Mouse (Mus musculus) midbrain, embryonic 14.5 days (tissue): ENCODE data around the gene Mcl1. TPM values are rescaled to one million over a fixed set of nuclear protein-coding genes. Genes with fewer than 3 reads are reported as not detected.

Experiments used
- ATAC-seq: fragments of 200-750 bp; cut with Nextera tagmentation; 2 replicates; pipeline ENCODE4 v1.8.0; 2017; ENCODE audit warnings: moderate number of reproducible peaks, moderate library complexity; ENCODE audit not compliant: low FRiP score, low TSS enrichment
- DNase-seq: peaks from one replicate; pipeline ENCODE4 v3.0.0-alpha.2; 2015
- H3K27ac ChIP-seq: fragments of 300-500 bp; sonication (generic); replicated peaks from 2 replicates; pipeline ENCODE4 v1.5.1; 2014; ENCODE audit warnings: mild to moderate bottlenecking, low read depth, low read length, moderate library complexity
- H3K27me3 ChIP-seq: fragments of 300-500 bp; sonication (generic); 2 replicates; pipeline ENCODE4 v1.6.1; 2014; ENCODE audit warnings: low read length, control low read depth, mixed read lengths; ENCODE audit not compliant: control insufficient read depth, insufficient read depth
- H3K36me3 ChIP-seq: fragments of 300-500 bp; sonication (generic); 2 replicates; pipeline ENCODE4 v1.6.1; 2014; ENCODE audit warnings: low read length, control low read depth; ENCODE audit not compliant: control insufficient read depth, insufficient read depth
- H3K4me1 ChIP-seq: fragments of 300-500 bp; sonication (generic); 2 replicates; pipeline ENCODE4 v1.6.1; 2014; ENCODE audit warnings: mild to moderate bottlenecking, antibody characterized with exemption, low read length, control low read depth; ENCODE audit not compliant: control insufficient read depth, insufficient read depth
- H3K4me2 ChIP-seq: fragments of 300-500 bp; sonication (generic); 2 replicates; pipeline ENCODE4 v1.6.1; 2014; ENCODE audit warnings: mild to moderate bottlenecking, low read length, moderate library complexity
- H3K4me3 ChIP-seq: fragments of 300-500 bp; sonication (generic); replicated peaks from 2 replicates; pipeline ENCODE4 v1.5.1; 2014; ENCODE audit warnings: low read depth, low read length
- H3K9ac ChIP-seq: fragments of 300-500 bp; sonication (generic); replicated peaks from 2 replicates; pipeline ENCODE4 v1.6.1; 2014; ENCODE audit warnings: mild to moderate bottlenecking, low read length, moderate library complexity
- H3K9me3 ChIP-seq: fragments of 300-500 bp; sonication (generic); 2 replicates; pipeline ENCODE4 v1.6.1; 2016; ENCODE audit warnings: low read length, control low read depth, mixed read lengths; ENCODE audit not compliant: control insufficient read depth
- WGBS: fragments of 180-500 bp; shearing (Covaris S2); extraction: QIAGEN DNeasy Blood & Tissue Kit; methylation state at CpG from one replicate; pipeline ENCODE4 v1.1.7; 2014; 5-methylcytosine and 5-hydroxymethylcytosine counted together
- polyA plus RNA-seq: library from polyadenylated mRNA; unstranded; fragments of >200 nt; fragmentation: Nextera tagmentation; extraction: Ambion mirVana; gene quantifications from 2 replicates; pipeline ENCODE4 v1.2.1, GENCODE M21; 2014

Mcl1 gene
- polyA plus RNA-seq, 1 experiment from 2014 or later = 65.7 TPM

DNA sequence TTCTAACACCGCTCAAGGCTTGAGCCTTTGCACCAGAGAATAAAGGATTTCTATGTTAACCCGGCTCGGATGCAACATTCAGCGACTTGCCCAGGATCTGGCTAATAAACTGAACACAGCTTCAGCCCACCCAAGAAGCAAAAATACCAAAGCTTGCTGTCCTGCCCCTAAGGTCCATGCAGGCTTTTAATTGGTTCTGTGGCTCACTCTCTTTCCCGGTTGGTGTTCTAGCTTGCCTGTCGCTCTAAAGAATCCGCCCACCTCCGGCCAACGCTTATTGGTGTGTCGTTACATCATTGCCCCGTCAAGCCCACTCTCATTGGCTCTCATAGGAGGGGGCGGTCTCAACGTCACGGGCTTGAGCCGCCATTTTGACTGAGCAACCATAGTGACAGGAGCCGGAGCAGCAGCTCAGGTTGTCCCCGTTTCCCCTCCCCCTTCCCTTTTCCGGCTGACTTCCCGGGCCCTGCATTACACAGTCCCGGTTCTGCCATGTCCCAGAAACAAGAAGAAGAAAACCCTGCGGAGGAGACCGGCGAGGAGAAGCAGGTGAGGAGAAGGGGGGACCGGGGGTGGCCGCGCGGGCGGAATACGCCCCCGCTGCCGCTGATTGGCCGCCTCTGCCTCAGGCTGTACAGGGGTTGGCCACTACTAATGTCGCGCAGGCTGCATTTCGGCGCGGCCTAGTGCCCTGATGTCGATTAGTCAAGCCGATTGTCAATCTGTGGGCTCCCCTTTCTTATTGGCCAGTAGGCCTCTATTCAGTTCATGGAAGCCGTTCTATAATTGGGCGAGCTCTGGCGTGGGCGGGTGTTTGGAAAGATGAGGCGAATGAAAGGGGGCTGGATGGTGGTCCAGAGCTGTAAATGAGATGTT lies 33.7 kb upstream of the Mcl1 start, which contains the start of gene Ensa:
Gene Ensa, plus strand, starts transcription at position 366 of the 876 bp plus-strand sequence.
- peak within 1 kb of the TSS; percentile 94 for H3K27ac ChIP-seq
- DNase-seq (peak; percentile 99), ATAC-seq (peak; percentile 99)
- under 1% methylated on average over 44 of the region's 44 CpGs for WGBS
- no peaks in the 10 kb centered on the region for H3K27me3 ChIP-seq
- H3K4me2 ChIP-seq = peak within 1 kb of the TSS; percentile 80
- peaks cover 9% of the 10 kb centered on the region for H3K4me1 ChIP-seq
- peaks cover 36% of the 10 kb centered on the region for H3K36me3 ChIP-seq
- peak within 1 kb of the TSS; percentile 65 for H3K4me3 ChIP-seq
- H3K9ac ChIP-seq = peak within 1 kb of the TSS; percentile 74
- no peaks in the 10 kb centered on the region for H3K9me3 ChIP-seq

DNA sequence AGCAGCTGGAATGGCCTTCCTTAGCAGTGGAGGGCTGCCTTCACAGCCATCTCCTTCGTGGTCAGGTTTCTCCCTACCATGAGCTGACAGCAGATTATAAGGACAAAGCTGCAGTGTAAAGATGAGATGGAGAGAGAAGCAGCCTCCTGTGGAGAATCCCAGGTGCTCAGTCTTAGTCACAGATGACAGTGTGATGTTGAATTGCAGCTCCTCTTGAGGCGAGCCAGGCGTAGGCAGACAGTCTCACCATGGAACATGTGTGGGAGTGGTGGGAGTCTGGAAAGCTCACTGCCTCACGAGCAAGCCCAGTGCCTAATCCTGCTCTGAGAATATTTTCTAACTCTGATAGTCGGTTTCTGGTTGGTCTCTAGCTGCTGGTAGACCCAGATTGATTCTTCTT lies 30.8 kb upstream of the Mcl1 start:
- DNase-seq = no peak
- peaks cover 65% of the 10 kb centered on the region for H3K36me3 ChIP-seq
- H3K4me3 ChIP-seq = no peak overlapping the region
- H3K27me3 ChIP-seq = no peaks in the 10 kb centered on the region
- ATAC-seq = no peak
- no peak overlapping the region for H3K4me2 ChIP-seq
- WGBS = 90% methylated on average over 5 of the region's 5 CpGs
- peaks cover 9% of the 10 kb centered on the region for H3K4me1 ChIP-seq
- no peak overlapping the region for H3K9ac ChIP-seq
- H3K9me3 ChIP-seq = no peaks in the 10 kb centered on the region
- H3K27ac ChIP-seq = no peak overlapping the region

DNA sequence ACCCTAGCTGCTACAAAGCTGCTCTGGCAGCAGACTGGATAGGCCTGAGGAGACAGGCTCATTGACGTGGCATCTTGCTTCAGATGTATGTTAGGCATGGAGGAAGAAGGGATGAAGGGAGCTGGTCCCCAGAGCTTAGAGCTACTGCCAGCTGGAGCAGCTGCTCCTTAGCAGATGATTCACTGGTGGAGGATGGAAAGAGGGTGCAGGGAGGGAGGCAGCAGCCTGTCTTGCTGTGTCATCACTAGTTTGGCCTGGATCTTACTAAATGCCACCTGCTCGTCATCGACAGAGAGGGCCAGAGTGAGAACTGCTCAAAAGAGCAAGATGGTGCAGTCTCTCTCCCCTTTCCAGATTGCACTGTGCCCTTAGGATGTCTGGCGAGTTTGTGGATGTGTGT lies 28.8 kb upstream of the Mcl1 start:
- WGBS = 80% methylated on average over 4 of the region's 4 CpGs
- Histone ChIP-seq H3K9me3 (no peaks in the 10 kb centered on the region), H3K4me1 (peaks cover 9% of the 10 kb centered on the region), H3K4me2 (no peak overlapping the region), H3K4me3 (no peak overlapping the region), H3K9ac (no peak overlapping the region), H3K27me3 (no peaks in the 10 kb centered on the region), H3K36me3 (peaks cover 83% of the 10 kb centered on the region), H3K27ac (no peak overlapping the region)
- ATAC-seq (no peak), DNase-seq (no peak)

DNA sequence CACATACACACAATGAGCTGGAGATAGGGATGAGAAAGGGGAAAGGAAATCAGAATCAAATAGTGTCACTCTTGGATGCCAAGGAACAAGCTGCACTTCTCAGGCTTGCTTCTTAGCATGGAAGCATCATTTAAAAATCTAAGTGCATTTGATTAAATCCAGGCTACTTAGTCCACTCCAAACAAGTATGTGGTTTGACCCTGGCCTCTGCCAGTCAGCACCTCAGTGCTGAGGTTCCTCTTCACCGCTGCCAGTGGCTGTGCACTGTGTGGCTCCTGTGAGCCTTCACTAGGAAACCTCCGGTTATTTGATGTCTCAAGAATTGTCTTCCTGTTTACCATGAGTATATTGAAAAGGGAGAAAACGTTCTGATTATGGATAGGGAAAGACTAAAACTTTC lies 27.7 kb upstream of the Mcl1 start:
- Histone ChIP-seq H3K36me3 (peaks cover 94% of the 10 kb centered on the region), H3K4me2 (no peak overlapping the region), H3K27me3 (no peaks in the 10 kb centered on the region), H3K9ac (no peak overlapping the region), H3K4me1 (peaks cover 6% of the 10 kb centered on the region), H3K27ac (no peak overlapping the region), H3K4me3 (no peak overlapping the region), H3K9me3 (no peaks in the 10 kb centered on the region)
- ATAC-seq = no peak
- no peak for DNase-seq
- WGBS = 92% methylated on average over 3 of the region's 3 CpGs

DNA sequence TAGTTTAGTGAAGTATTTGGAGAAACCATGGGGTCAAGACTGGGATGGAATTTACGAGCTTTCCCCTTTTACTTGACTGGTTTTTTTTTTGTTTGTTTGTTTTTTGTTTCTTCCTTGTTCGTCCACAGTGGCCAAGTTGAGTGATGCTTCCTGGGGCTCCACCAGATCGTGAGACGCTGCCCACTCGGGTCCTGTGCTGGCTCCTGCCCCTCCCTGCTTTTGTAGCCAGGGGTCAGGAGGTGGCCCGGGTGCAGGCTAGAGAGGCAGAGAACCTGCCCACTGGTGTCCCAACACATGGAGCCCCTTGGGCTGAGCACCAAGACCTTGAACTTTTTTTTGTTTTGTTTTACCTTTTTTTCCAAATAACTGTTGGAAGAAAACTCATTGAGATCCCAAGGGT lies 27.3 kb upstream of the Mcl1 start:
- no peak for ATAC-seq
- Histone ChIP-seq H3K27me3 (no peaks in the 10 kb centered on the region), H3K27ac (no peak overlapping the region), H3K36me3 (peaks cover 99% of the 10 kb centered on the region), H3K9me3 (no peaks in the 10 kb centered on the region), H3K4me1 (peaks cover 2% of the 10 kb centered on the region), H3K4me3 (no peak overlapping the region), H3K9ac (no peak overlapping the region), H3K4me2 (no peak overlapping the region)
- 84% methylated on average over 6 of the region's 6 CpGs for WGBS
- no peak for DNase-seq

DNA sequence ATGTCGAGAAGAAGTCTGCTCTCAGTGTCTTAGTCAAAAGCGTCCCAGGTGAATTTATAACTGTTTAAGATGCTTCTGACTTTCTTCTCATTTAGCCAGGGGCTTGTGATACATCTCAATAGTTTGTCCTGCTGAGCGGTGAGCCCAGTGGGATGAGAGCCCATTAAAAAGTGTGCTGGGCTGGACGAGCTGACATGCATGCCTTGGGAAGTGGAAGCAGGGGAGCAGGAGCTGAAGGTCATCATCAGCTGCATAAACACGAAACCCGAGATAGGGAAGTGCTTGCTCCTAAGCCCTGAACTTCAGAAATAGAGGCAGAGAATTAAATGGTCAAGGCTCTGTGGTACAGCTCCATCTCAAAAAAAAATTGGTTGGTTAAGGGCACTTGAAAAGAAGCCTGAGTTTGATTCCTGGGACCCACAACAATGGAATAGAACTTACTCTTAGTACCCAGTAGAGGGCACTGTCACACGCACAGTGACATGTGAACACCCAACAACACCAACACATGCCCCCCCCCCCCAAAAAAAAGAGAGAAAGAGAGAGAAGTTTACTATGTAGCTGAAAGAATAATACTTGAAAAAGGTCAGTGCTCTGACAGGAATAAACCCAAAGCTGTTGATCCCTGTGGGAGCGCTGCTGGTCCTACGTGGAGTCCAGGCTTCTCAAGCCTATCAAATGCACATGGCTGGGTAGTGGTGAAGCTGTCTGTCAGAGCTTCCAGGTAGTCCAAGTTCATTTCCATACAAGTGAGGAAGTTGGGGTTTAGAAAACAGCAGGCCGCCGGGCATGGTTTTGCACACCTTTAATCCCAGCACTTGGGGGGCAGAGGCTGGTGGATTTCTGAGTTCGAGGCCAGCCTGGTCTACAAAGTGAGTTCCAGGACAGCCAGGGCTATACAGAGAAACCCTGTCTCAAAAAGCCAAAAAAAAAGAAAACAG lies 25.7 kb upstream of the Mcl1 start:
- no peak for ATAC-seq
- no peaks in the 10 kb centered on the region for H3K9me3 ChIP-seq
- no peak overlapping the region for H3K4me2 ChIP-seq

DNA sequence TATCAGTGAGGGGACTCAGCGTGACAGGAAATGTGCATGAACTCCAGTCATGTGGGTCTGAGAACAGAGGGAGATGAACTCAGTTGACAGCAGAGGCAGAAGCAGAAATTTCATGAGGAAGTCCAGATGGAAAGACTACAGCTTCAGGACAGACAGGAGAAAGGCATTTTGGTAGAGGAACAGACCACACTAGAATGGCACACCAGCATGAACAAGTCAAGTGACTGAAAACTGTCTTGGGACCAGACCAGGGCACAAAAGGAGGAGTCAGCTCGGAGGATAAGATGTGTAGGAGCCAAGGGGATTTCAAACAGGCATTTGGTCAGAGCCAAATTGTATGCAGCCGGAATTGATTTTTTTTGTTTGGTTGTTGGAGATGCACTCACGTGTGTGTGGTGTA lies 23.0 kb upstream of the Mcl1 start:
- no peak overlapping the region for H3K27ac ChIP-seq
- WGBS = 81% methylated on average over 4 of the region's 4 CpGs
- no peak overlapping the region for H3K4me3 ChIP-seq
- H3K9me3 ChIP-seq = no peaks in the 10 kb centered on the region
- H3K36me3 ChIP-seq = peaks cover 78% of the 10 kb centered on the region
- H3K4me2 ChIP-seq = no peak overlapping the region
- no peak for ATAC-seq
- no peaks in the 10 kb centered on the region for H3K4me1 ChIP-seq
- no peak for DNase-seq
- H3K27me3 ChIP-seq = no peaks in the 10 kb centered on the region
- H3K9ac ChIP-seq = no peak overlapping the region

More for the DNA sequence above, 25.7 kb upstream of the Mcl1 start:
- Histone ChIP-seq H3K36me3 (peaks cover 97% of the 10 kb centered on the region), H3K27me3 (no peaks in the 10 kb centered on the region), H3K9ac (no peak overlapping the region), H3K27ac (no peak overlapping the region), H3K4me3 (no peak overlapping the region), H3K4me1 (no peaks in the 10 kb centered on the region)
- WGBS = 81% methylated on average over 12 of the region's 12 CpGs
- peak; percentile 50 for DNase-seq

DNA sequence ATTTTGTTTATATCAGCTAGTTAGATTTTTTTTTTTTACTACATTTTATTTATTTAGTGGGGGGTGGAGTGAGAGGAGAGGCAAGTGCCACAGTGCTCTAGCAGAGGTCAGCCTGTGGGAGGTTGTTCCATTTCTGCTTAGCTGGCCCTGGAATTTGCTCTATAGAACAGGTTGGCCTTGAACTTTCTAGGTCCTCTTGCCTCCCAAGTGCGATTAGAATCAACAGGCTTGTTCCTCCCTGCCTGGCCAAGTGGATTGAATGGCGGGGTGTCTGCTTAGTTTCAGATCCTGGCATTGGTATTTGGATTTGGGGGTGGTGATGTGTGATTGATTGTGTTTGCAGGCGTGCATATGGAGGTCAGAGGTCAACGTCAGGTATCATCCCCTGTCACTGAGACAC lies 22.5 kb upstream of the Mcl1 start:
- DNase-seq (no peak), ATAC-seq (no peak)
- H3K9ac ChIP-seq = no peak overlapping the region
- H3K4me2 ChIP-seq = no peak overlapping the region
- H3K27me3 ChIP-seq = no peaks in the 10 kb centered on the region
- peaks cover 73% of the 10 kb centered on the region for H3K36me3 ChIP-seq
- H3K27ac ChIP-seq = no peak overlapping the region
- no peaks in the 10 kb centered on the region for H3K4me1 ChIP-seq
- H3K9me3 ChIP-seq = no peaks in the 10 kb centered on the region
- no peak overlapping the region for H3K4me3 ChIP-seq
- WGBS = 88% methylated on average over 4 of the region's 4 CpGs
